Mouse (Mus musculus) hindbrain, embryonic 16.5 days (tissue): ENCODE data around the gene Agpat3. TPM values are rescaled to one million over a fixed set of nuclear protein-coding genes. Genes with fewer than 3 reads are reported as not detected.

Experiments
- ATAC-seq: fragments of 200-750 bp; cut with Nextera tagmentation; 2 replicates; pipeline ENCODE4 v1.8.0; 2017; ENCODE audit warnings: moderate TSS enrichment, moderate library complexity
- H3K27ac ChIP-seq: fragments of 300-500 bp; sonication (generic); 2 replicates; pipeline ENCODE4 v1.5.1; 2014; ENCODE audit warnings: low read depth, mild to moderate bottlenecking, control low read depth, low read length, moderate library complexity
- H3K27me3 ChIP-seq: fragments of 300-500 bp; sonication (generic); replicated peaks from 2 replicates; pipeline ENCODE4 v1.6.1; 2014; ENCODE audit warnings: low read length; ENCODE audit not compliant: control insufficient read depth, insufficient read depth
- H3K36me3 ChIP-seq: fragments of 300-500 bp; sonication (generic); 2 replicates; pipeline ENCODE4 v1.6.1; 2014; ENCODE audit warnings: mild to moderate bottlenecking, low read length, moderate library complexity, mixed read lengths; ENCODE audit not compliant: control insufficient read depth, insufficient read depth
- H3K4me1 ChIP-seq: fragments of 300-500 bp; sonication (generic); 2 replicates; pipeline ENCODE4 v1.6.1; 2014; ENCODE audit warnings: low read depth, low read length; ENCODE audit not compliant: control insufficient read depth, insufficient read depth
- H3K4me2 ChIP-seq: fragments of 300-500 bp; sonication (generic); 2 replicates; pipeline ENCODE4 v1.6.1; 2014; ENCODE audit warnings: mild to moderate bottlenecking, low read length, control low read depth, moderate library complexity
- H3K4me3 ChIP-seq: fragments of 300-500 bp; sonication (generic); 2 replicates; pipeline ENCODE4 v1.5.1; 2014; ENCODE audit warnings: mild to moderate bottlenecking, low read length, control low read depth, moderate library complexity
- H3K9ac ChIP-seq: fragments of 300-500 bp; sonication (generic); 2 replicates; pipeline ENCODE4 v1.6.1; 2014; ENCODE audit warnings: low read depth, mild to moderate bottlenecking, control low read depth, low read length, moderate library complexity
- H3K9me3 ChIP-seq: fragments of 300-500 bp; sonication (generic); 2 replicates; pipeline ENCODE4 v1.6.1; 2014; ENCODE audit warnings: mild to moderate bottlenecking, low read length, moderate library complexity; ENCODE audit not compliant: control insufficient read depth
- WGBS: fragments of 180-500 bp; shearing (Covaris S2); extraction: QIAGEN DNeasy Blood & Tissue Kit; methylation state at CpG from one replicate; pipeline ENCODE4 v1.1.7; 2014; 5-methylcytosine and 5-hydroxymethylcytosine counted together
- polyA plus RNA-seq: library from polyadenylated mRNA; unstranded; fragments of >200 nt; fragmentation: Nextera tagmentation; extraction: Ambion mirVana; gene quantifications from 2 replicates; pipeline ENCODE4 v1.2.1, GENCODE M21; 2015

Agpat3 gene
- polyA plus RNA-seq: 44.0 and 70.1 TPM in 2 replicates

DNA sequence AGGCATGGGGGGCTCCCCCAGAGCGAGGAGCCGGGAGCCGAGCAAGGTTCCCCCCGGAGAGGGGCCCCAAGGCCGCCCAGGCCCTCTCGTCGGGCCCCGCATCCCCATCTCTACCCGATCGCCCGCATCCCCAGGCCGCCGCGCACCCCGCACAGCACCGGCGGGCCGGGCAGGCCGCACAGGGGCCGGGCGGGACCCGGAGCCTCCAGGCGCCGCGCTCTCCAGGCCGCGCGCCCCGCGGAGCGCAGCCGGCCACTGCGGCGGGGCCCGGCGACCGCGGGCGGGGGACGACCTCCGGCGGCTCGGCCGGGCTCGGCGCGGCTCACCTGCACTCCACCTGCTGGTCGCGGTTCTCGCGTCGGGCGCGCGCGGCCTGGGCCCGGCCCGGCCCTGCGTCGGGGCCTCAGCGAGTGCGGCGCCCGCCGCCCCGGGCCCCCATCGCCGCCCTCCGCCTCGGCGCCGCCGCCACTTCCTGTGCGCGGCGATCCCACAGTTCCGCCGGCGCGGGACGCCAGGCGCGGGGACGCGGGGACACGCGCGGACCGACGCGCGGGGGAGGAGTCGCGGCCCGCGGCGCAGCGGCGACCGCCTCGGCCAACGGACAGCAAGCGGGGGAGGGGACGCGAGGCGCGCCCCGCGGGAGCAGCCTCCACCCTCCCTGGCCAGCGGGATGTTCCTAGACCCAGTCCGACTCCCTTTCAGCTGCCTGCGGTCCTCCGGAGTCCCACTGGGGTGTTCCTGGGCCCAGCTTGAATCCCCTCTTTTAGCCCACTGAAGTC is at the start of gene Agpat3:
Agpat3 (minus strand) TSS at position 603 of the 779 bp plus-strand sequence.
- no peaks in the 10 kb centered on the region for H3K36me3 ChIP-seq
- H3K4me1 ChIP-seq: peaks cover 29% of the 10 kb centered on the region
- H3K9me3 ChIP-seq: no peaks in the 10 kb centered on the region
- peak within 1 kb of the TSS; percentile 93 for H3K4me3 ChIP-seq
- under 1% methylated on average over 52 of the region's 113 CpGs for WGBS
- ATAC-seq: peak; percentile 85
- H3K4me2 ChIP-seq: peak within 1 kb of the TSS; percentile 85
- no peaks in the 10 kb centered on the region for H3K27me3 ChIP-seq
- peak within 1 kb of the TSS; percentile 99 for H3K9ac ChIP-seq
- H3K27ac ChIP-seq: peak within 1 kb of the TSS; percentile 82

DNA sequence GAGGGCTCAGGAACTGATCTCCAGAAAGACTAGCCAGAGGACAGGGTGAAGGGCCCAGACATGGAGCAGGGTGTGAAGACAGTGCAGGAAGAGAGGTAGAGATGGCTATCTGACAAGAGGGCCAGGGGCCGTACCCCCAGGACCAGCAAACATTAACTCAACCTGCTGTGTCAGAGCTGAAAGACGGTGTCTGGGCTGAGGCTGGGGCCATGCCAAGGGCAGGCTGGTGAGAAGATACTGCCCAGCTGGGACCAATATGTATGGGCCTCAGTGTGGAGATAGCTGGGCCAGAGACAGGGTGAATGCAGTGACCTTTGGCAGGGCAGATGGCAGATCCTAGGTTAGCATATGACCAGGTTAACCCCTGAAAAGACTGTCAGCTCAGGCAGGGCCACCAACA is 48.8 kb upstream of the Agpat3 start:
- ATAC-seq: no peak
- 95% methylated on average over 2 of the region's 2 CpGs for WGBS
- Histone ChIP-seq H3K27ac (no peak overlapping the region), H3K9ac (no peak overlapping the region), H3K4me2 (no peak overlapping the region), H3K9me3 (no peaks in the 10 kb centered on the region), H3K4me1 (peaks cover 7% of the 10 kb centered on the region), H3K27me3 (no peaks in the 10 kb centered on the region), H3K4me3 (no peak overlapping the region), H3K36me3 (peaks cover 51% of the 10 kb centered on the region)

DNA sequence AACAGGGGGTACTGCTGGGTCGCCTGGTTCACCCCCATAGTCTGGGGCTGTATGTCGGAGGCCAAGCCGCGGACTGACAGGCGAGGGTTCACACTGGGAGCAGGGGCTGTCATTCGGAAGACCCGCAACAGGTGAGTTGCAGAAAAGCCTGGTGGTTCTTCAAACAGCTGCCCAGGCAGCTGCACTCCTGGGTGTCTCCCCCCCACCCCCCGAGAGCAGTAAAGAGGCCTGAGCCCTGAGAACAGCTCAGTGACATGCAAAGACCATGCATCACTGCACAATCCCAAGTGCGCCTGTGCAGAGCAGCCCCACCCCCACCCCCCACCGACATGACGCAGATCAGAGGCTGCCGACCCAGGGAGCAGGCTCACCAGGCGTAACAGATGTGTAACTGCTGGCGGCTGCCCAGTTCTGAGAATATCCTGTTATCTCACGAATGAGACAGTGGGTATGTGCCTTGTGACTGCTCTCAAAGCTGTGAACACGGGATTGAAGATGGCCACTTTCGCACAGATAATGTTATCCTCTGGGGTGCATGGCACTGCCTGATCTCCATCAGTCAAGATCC is 46.9 kb upstream of the Agpat3 start:
- no peaks in the 10 kb centered on the region for H3K27me3 ChIP-seq
- no peak overlapping the region for H3K4me3 ChIP-seq
- 35% methylated on average over 17 of the region's 17 CpGs for WGBS
- no peak for ATAC-seq
- no peaks in the 10 kb centered on the region for H3K9me3 ChIP-seq
- H3K9ac ChIP-seq: no peak overlapping the region
- H3K4me2 ChIP-seq: no peak overlapping the region
- peaks cover 34% of the 10 kb centered on the region for H3K36me3 ChIP-seq
- peaks cover 14% of the 10 kb centered on the region for H3K4me1 ChIP-seq
- H3K27ac ChIP-seq: peak overlapping the region; percentile 49

DNA sequence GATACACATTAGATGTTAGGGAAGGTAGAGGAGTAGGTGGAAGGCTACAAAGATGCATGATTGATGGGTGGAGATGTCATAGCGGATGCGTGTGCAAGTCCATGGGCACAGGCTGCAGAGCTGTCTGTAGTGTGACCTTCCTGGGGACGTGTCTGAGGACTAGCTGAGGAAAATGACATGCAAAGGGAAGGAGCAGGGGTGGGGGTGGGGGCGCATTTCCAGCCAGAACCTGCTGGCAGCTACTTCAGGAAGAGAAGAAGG is 44.3 kb upstream of the Agpat3 start:
- 49% methylated on average over 4 of the region's 4 CpGs for WGBS
- Histone ChIP-seq H3K9ac (no peak overlapping the region), H3K4me3 (peak overlapping the region; percentile 2; the same call in 1 of the 2 replicates)

DNA sequence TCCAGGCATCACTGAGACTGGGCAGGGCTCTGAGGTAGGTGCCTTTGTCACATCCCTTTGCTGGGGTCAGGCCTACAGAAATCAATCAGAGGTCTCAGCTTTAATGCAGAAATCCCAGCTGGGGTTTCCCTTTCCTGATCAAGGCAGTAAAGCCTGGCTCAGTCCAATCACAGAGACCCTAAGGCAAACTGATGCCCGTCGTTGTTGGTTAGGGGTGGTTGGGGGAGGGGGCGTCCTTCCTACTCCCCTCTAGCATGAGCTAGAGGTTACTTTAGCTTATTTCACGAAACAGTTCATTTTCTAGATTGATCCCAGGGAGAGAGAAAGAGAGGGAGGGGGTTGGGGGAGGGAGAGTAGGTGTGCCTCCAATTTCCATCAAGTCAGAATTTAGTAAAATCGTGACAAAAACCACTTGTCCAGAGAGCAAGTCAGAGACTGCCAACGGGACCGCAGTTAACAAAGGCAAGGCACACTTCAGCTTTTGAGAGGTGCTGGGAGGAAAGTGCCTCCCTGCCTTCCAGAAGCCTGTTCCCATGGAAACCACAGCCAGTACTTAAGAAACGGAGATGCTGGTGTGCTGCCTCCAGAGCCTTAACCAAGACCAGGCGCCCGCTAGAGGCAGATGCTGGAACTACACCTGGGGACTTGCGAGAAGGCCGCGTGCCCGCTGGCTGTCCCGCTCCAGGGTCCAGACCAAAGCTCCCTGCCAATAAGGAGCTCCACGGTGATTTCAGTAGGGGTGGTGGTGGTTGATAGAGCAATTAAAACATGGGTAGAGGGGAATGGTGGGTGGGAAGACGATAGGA is 43.7 kb upstream of the Agpat3 start:
- peak overlapping the region; percentile 33 for H3K9ac ChIP-seq

More for the DNA sequence above, 44.3 kb upstream of the Agpat3 start:
- Histone ChIP-seq H3K27ac (no peak overlapping the region; the same call in 1 of the 2 replicates), H3K27me3 (peaks cover 8% of the 10 kb centered on the region), H3K36me3 (peaks cover 8% of the 10 kb centered on the region), H3K4me2 (peak overlapping the region; percentile 48), H3K9me3 (no peaks in the 10 kb centered on the region), H3K4me1 (peaks cover 14% of the 10 kb centered on the region)
- ATAC-seq: peak; percentile 41

DNA sequence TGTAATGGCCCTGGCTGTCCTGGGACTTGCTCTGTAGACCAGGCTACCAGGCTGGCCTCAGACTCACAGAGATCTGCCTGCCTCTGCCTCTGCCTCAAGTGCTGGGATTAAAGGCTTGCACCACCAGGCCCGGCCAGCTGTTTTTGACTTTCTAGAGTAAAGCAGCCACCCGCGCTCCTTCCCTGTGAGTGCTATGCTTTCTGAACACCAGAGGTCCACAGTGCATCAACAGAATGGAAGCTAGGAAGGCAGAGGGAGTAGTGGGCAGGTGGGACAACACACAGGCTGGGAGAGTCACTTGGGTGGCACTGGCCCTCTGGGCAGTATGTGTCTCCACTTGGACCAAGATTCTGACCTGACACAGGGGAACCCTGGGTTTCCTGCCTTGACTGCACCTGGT is 43.1 kb upstream of the Agpat3 start:
- Histone ChIP-seq H3K4me1 (peaks cover 14% of the 10 kb centered on the region), H3K36me3 (0 out of 2 replicates have a peak, but pooled peaks cover 2% of the 10 kb centered on the region), H3K9me3 (no peaks in the 10 kb centered on the region), H3K4me2 (no peak overlapping the region), H3K27me3 (peaks cover 13% of the 10 kb centered on the region), H3K9ac (peak overlapping the region; percentile 33), H3K27ac (no peak overlapping the region; the same call in 1 of the 2 replicates), H3K4me3 (no peak overlapping the region)
- WGBS: 78% methylated on average over 3 of the region's 3 CpGs
- ATAC-seq: peak; percentile 2; the same call in 1 of the 2 replicates

More for the DNA sequence above, 43.7 kb upstream of the Agpat3 start:
- ATAC-seq: peak; percentile 91
- H3K27me3 ChIP-seq: peaks cover 9% of the 10 kb centered on the region
- peak overlapping the region; percentile 2; the same call in 1 of the 2 replicates for H3K4me3 ChIP-seq
- H3K36me3 ChIP-seq: peaks cover 2% of the 10 kb centered on the region; the same call in 1 of the 2 replicates
- peak overlapping the region; percentile 59 for H3K27ac ChIP-seq
- H3K4me1 ChIP-seq: peaks cover 14% of the 10 kb centered on the region
- peak overlapping the region; percentile 48 for H3K4me2 ChIP-seq
- H3K9me3 ChIP-seq: no peaks in the 10 kb centered on the region
- WGBS: 3% methylated on average over 17 of the region's 17 CpGs

DNA sequence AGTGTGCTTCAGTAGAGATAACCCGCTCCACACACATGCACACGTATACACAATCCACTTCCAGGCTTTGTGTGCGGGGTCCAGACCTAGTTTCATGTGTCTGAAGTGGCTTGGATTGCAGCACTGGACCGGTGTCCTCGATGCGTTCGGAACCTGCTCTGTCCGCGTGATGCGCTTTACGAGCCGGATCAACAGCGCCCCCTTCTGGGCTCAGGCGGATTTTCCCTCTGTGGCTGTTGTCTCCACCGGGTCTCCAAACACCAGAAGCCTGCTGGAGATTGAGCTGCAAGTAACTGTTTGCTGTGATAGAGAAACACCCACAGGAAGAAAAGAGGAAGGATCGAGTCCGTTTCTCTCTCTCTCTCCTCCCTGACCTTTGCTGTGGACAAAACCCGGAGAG is 39.8 kb upstream of the Agpat3 start:
- ATAC-seq: no peak
- 1% methylated on average over 18 of the region's 18 CpGs for WGBS

DNA sequence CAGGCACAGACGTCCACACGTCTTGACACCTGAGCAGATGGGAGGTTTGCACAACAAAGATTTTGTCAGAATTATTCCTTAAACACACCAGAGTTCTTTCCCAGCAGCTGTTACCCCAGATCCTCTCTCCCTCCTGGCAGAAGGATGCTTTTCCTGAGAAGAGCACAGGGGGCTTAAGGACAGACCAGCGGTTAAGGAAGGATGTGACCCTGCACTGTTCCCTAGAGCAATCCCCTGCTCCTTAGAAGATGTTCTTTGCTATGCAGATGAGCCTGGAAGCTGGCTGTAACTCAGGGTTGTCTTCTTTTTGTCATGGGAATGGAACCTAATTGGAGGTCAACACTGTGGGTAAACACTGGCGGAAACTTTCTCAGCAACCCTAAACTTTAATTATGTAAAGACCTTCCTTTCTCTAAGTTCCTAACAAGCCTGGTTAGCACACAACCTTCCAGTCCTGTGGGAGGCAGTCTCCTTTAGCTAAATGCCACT is 38.7 kb upstream of the Agpat3 start:
- Histone ChIP-seq H3K27me3 (peaks cover 15% of the 10 kb centered on the region), H3K4me2 (no peak overlapping the region), H3K4me1 (peaks cover 6% of the 10 kb centered on the region), H3K4me3 (no peak overlapping the region), H3K9me3 (no peaks in the 10 kb centered on the region), H3K36me3 (no peaks in the 10 kb centered on the region), H3K27ac (no peak overlapping the region), H3K9ac (no peak overlapping the region)
- 10% methylated on average over 4 of the region's 4 CpGs for WGBS
- no peak for ATAC-seq

More for the DNA sequence above, 39.8 kb upstream of the Agpat3 start:
- H3K9ac ChIP-seq: no peak overlapping the region
- H3K36me3 ChIP-seq: no peaks in the 10 kb centered on the region
- H3K4me3 ChIP-seq: no peak overlapping the region
- peak overlapping the region; percentile 25; the same call in 1 of the 2 replicates for H3K4me2 ChIP-seq
- H3K27me3 ChIP-seq: peaks cover 15% of the 10 kb centered on the region
- no peaks in the 10 kb centered on the region for H3K9me3 ChIP-seq
- H3K4me1 ChIP-seq: peaks cover 12% of the 10 kb centered on the region
- H3K27ac ChIP-seq: no peak overlapping the region
